Mouse (Mus musculus): ENCODE results near the gene Grb7.

Grb7 gene

GRCm38 (mm10) chr11:98446213-98446561 lies at the start of gene Grb7:
TSS of gene Grb7 (plus strand) at chr11:98446394.
- DNase-seq (ENCODE audit: low spot score in 2 of 2): no peak

- no peak for DNase-seq (ENCODE audit: low spot score in 2 of 2)
Observed at GRCm38 (mm10) chr11:98397946-98398345, 48.2 kb upstream of the Grb7 start.

- DNase-seq (ENCODE audit: low spot score in 2 of 2): peak; percentile 86 to 91
Observed at GRCm38 (mm10) chr11:98400161-98400726, 46.0 kb upstream of the Grb7 start, which contains the start of gene Pgap3. TSS of gene Pgap3 (minus strand) at chr11:98400490.

GRCm38 (mm10) chr11:98400816-98401215 lies 45.4 kb upstream of the Grb7 start:
- DNase-seq (ENCODE audit: low spot score in 2 of 2): no peak

GRCm38 (mm10) chr11:98406621-98407020 lies 39.6 kb upstream of the Grb7 start:
- DNase-seq (ENCODE audit: low spot score in 2 of 2): no peak

- no peak for DNase-seq (ENCODE audit: low spot score in 2 of 2)
Observed at GRCm38 (mm10) chr11:98408872-98409271, 37.3 kb upstream of the Grb7 start.

GRCm38 (mm10) chr11:98409341-98409822 lies 36.8 kb upstream of the Grb7 start:
- DNase-seq (ENCODE audit: low spot score in 2 of 2): no peak

- DNase-seq (ENCODE audit: low spot score in 2 of 2): no peak
Observed at GRCm38 (mm10) chr11:98412273-98412796, 33.9 kb upstream of the Grb7 start, which contains the start of gene Erbb2. TSS of gene Erbb2 (plus strand) at chr11:98412470.

GRCm38 (mm10) chr11:98412797-98413301 lies 33.3 kb upstream of the Grb7 start:
- no peak for DNase-seq (ENCODE audit: low spot score in 2 of 2)

GRCm38 (mm10) chr11:98413731-98414130 lies 32.5 kb upstream of the Grb7 start:
- no peak for DNase-seq (ENCODE audit: low spot score in 2 of 2)

- DNase-seq (ENCODE audit: low spot score in 2 of 2): no peak
Observed at GRCm38 (mm10) chr11:98414162-98414561, 32.0 kb upstream of the Grb7 start.

GRCm38 (mm10) chr11:98417074-98417473 lies 29.1 kb upstream of the Grb7 start:
- DNase-seq (ENCODE audit: low spot score in 2 of 2): no peak

GRCm38 (mm10) chr11:98418273-98418672 lies 27.9 kb upstream of the Grb7 start:
- DNase-seq (ENCODE audit: low spot score in 2 of 2): no peak

GRCm38 (mm10) chr11:98418939-98419547 lies 27.2 kb upstream of the Grb7 start:
- DNase-seq (ENCODE audit: low spot score in 2 of 2): no peak

- no peak for DNase-seq (ENCODE audit: low spot score in 2 of 2)
Observed at GRCm38 (mm10) chr11:98426592-98426991, 19.6 kb upstream of the Grb7 start.

GRCm38 (mm10) chr11:98428436-98428835 lies 17.8 kb upstream of the Grb7 start:
- no peak for DNase-seq (ENCODE audit: low spot score in 2 of 2)

- no peak for DNase-seq (ENCODE audit: low spot score in 2 of 2)
Observed at GRCm38 (mm10) chr11:98431743-98432502, 14.3 kb upstream of the Grb7 start.

- no peak for DNase-seq (ENCODE audit: low spot score in 2 of 2)
Observed at GRCm38 (mm10) chr11:98435723-98436122, 10.5 kb upstream of the Grb7 start.

- DNase-seq (ENCODE audit: low spot score in 2 of 2): no peak
Observed at GRCm38 (mm10) chr11:98437441-98437840, 8.8 kb upstream of the Grb7 start.

GRCm38 (mm10) chr11:98438331-98439158 lies 7.6 kb upstream of the Grb7 start, which contains the start of gene Mien1:
TSS of gene Mien1 (minus strand) at chr11:98438991.
- DNase-seq (ENCODE audit: low spot score in 2 of 2): peak; percentile 84 to 95

- no peak for DNase-seq (ENCODE audit: low spot score in 2 of 2)
Observed at GRCm38 (mm10) chr11:98443688-98444087, 2.5 kb upstream of the Grb7 start.
